Mouse (Mus musculus) c-Kit-positive CD71-negative TER-119-negative erythroid progenitor cells, embryonic 14.5 days (primary cell): ENCODE results near the gene Ctu2.

ENCODE experiments used
- DNase-seq: peaks from one replicate; pipeline ENCODE4 v3.0.0-alpha.2; 2013; ENCODE audit warnings: low read depth

Gene Ctu2

GRCm38 (mm10) chr8:122484831-122485230 lies 8.9 kb downstream of the Ctu2 start:
- no peak for DNase-seq

- DNase-seq, result no peak
Observed at GRCm38 (mm10) chr8:122488387-122488786, 12.4 kb downstream of the Ctu2 start.

GRCm38 (mm10) chr8:122497016-122497734 lies 21.2 kb downstream of the Ctu2 start:
- DNase-seq, result no peak

- DNase-seq, result no peak
Observed at GRCm38 (mm10) chr8:122497912-122498311, 22.0 kb downstream of the Ctu2 start.

- DNase-seq, result peak; percentile 74
Observed at GRCm38 (mm10) chr8:122500856-122501255, 24.9 kb downstream of the Ctu2 start.

GRCm38 (mm10) chr8:122511552-122511951 lies 35.6 kb downstream of the Ctu2 start:
- DNase-seq, result no peak

GRCm38 (mm10) chr8:122512392-122512791 lies 36.4 kb downstream of the Ctu2 start:
- no peak for DNase-seq

- no peak for DNase-seq
Observed at GRCm38 (mm10) chr8:122515699-122516098, 39.8 kb downstream of the Ctu2 start.

GRCm38 (mm10) chr8:122517541-122518190 lies 41.7 kb downstream of the Ctu2 start:
- no peak for DNase-seq

GRCm38 (mm10) chr8:122520611-122521010 lies 44.7 kb downstream of the Ctu2 start:
- no peak for DNase-seq

- DNase-seq, result no peak
Observed at GRCm38 (mm10) chr8:122522796-122523651, 47.1 kb downstream of the Ctu2 start.

- no peak for DNase-seq
Observed at GRCm38 (mm10) chr8:122523652-122524360, 47.9 kb downstream of the Ctu2 start.

- DNase-seq, result no peak
Observed at GRCm38 (mm10) chr8:122524506-122524905, 48.6 kb downstream of the Ctu2 start.

GRCm38 (mm10) chr8:122525004-122525403 lies 49.1 kb downstream of the Ctu2 start:
- no peak for DNase-seq

- DNase-seq, result no peak
Observed at GRCm38 (mm10) chr8:122526084-122526483, 50.1 kb downstream of the Ctu2 start.

GRCm38 (mm10) chr8:122526526-122527170 lies 50.7 kb downstream of the Ctu2 start:
- DNase-seq, result no peak

- DNase-seq, result no peak
Observed at GRCm38 (mm10) chr8:122527937-122528336, 52.0 kb downstream of the Ctu2 start.

- DNase-seq, result no peak
Observed at GRCm38 (mm10) chr8:122529159-122529558, 53.2 kb downstream of the Ctu2 start.

GRCm38 (mm10) chr8:122531312-122531711 lies 55.4 kb downstream of the Ctu2 start:
- DNase-seq, result no peak
